Mouse (Mus musculus): ENCODE measurements around the gene Slc9a9. TPM values are rescaled to one million over a fixed set of nuclear protein-coding genes. Genes with fewer than 3 reads are reported as not detected.

Slc9a9 gene
- total and polyA plus RNA-seq, 3 experiments: 0.46 to 0.71 TPM; not detected in 1

DNA sequence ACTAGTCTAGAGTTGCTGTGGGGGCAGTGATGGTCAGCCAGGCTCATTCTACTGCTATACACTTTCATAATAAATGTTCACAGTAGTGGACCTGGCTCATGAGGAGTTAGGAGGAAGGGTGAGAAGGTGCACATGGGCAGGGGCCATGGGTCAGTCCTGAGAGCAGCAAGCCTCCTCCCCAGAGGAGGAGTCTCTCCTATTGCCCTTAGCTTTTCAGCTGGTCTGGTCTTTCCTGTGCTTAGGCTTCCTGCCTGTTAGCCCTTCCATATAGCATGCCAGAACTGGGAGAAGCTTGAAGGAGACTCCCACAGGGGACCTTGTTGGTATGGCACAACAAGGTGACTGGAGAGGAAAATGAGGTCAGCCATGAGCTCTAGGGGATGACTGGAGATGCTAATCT lies 410.2 kb downstream of the Slc9a9 start:
- Histone ChIP-seq H3K4me1 (ENCODE audit: control insufficient read depth in 1 of 2, insufficient read depth in 2 of 2, low read length in 2 of 2) (no peaks in the 10 kb centered on the region), H3K36me3 (ENCODE audit: control insufficient read depth in 1 of 2, insufficient read depth in 2 of 2, low read length in 2 of 2) (no peaks in the 10 kb centered on the region), H3K4me3 (ENCODE audit: control insufficient read depth in 1 of 2, insufficient read depth in 1 of 2, low read depth in 2 of 2, low read length in 2 of 2) (no peak overlapping the region), H3K27me3 (ENCODE audit: control insufficient read depth in 1 of 2, insufficient read depth in 2 of 2, low read length in 2 of 2) (no peaks in the 10 kb centered on the region), H3K79me2 (ENCODE audit: control insufficient read depth, insufficient read depth, low read length, poor library complexity) (no peaks in the 10 kb centered on the region), H3K9ac (ENCODE audit: control insufficient read depth, low read depth, low read length, poor library complexity, severe bottlenecking) (no peak overlapping the region), H3K27ac (ENCODE audit: control insufficient read depth, low read depth, low read length) (no peak overlapping the region), H3K9me3 (replicated peaks; ENCODE audit: insufficient read depth, low read length) (no peaks in the 10 kb centered on the region)
- DNase-seq (ENCODE audit: low read depth, low spot score): no peak
- TF ChIP-seq NRF1 (IDR thresholded peaks at IDR 0.05; ENCODE audit: insufficient read depth, low read depth, low read length, poor library complexity, severe bottlenecking): no peak
- no peak for TF ChIP-seq MAZ (IDR thresholded peaks at IDR 0.05; ENCODE audit: low read depth, low read length)
- TF ChIP-seq MYC (IDR thresholded peaks at IDR 0.05; ENCODE audit: low read depth, low read length): no peak
- TF ChIP-seq BHLHE40 (IDR thresholded peaks at IDR 0.05; ENCODE audit: borderline replicate concordance, low read depth, low read length): no peak
- TF ChIP-seq ZKSCAN1 (IDR thresholded peaks at IDR 0.05; ENCODE audit: low read depth, low read length): no peak
- TF ChIP-seq NELFE (IDR thresholded peaks at IDR 0.05; ENCODE audit: low read depth, low read length): no peak
- no peak for TF ChIP-seq ELF1 (IDR thresholded peaks at IDR 0.05; ENCODE audit: low read depth, low read length)
- no peak for TF ChIP-seq ZMIZ1 (IDR thresholded peaks at IDR 0.05; ENCODE audit: low read depth, low read length)
- TF ChIP-seq MAX (IDR thresholded peaks at IDR 0.05; ENCODE audit: low read length): no peak
- no peak for TF ChIP-seq KAT2A (conservative IDR thresholded peaks at IDR 0.05; ENCODE audit: low read depth, low read length)
- TF ChIP-seq SMC3 (IDR thresholded peaks at IDR 0.05; ENCODE audit: low read depth, low read length): no peak
- TF ChIP-seq CHD2 (IDR thresholded peaks at IDR 0.05; ENCODE audit: low read length): no peak

DNA sequence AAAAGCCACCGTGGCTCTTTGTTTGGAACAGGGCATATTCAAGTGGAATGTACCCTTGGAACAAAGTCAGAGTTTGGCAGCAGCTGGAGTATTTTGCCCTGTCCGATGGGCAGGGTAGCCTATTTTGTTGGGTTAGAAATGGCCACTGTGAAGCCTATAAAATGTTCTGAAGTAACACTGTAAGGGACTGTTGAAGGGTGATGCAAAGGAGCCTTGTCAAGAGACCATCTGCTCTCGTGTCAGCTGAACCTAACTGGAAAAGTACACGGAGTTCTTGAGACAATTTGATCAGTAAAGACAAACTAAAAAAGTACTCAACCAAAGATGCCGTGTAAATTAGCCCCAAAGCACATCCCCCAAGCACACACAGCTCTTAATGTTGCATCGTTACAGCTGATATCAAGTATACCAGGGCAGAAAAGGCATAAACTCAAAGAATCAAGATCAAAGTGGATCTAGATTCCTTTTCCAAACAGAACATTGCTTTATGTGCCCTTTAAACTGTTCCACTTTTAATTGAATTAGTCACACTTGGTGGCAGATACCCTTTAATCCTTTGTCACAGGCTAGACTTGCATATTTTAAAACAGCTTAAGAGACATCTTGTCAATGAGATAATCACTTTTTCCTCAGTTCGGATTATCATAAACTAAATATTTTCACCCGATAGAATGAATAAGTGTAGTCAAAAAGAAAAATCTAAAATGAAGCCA lies 416.6 kb downstream of the Slc9a9 start:
- no peak overlapping the region for H3K9ac ChIP-seq (ENCODE audit: control insufficient read depth, low read depth, low read length, poor library complexity, severe bottlenecking)
- DNase-seq (ENCODE audit: low read depth, low spot score): no peak
- TF ChIP-seq GATA1 (IDR thresholded peaks at IDR 0.05; ENCODE audit: low read depth, low read length): no peak
- no peaks in the 10 kb centered on the region for H3K27me3 ChIP-seq (ENCODE audit: control insufficient read depth in 1 of 2, insufficient read depth in 2 of 2, low read length in 2 of 2)
- H3K9me3 ChIP-seq (replicated peaks; ENCODE audit: insufficient read depth, low read length): no peaks in the 10 kb centered on the region
- no peaks in the 10 kb centered on the region for H3K4me1 ChIP-seq (ENCODE audit: control insufficient read depth in 1 of 2, insufficient read depth in 2 of 2, low read length in 2 of 2)
- no peak overlapping the region for H3K4me3 ChIP-seq (ENCODE audit: control insufficient read depth in 1 of 2, insufficient read depth in 1 of 2, low read depth in 2 of 2, low read length in 2 of 2)
- H3K79me2 ChIP-seq (ENCODE audit: control insufficient read depth, insufficient read depth, low read length, poor library complexity): no peaks in the 10 kb centered on the region
- H3K36me3 ChIP-seq (ENCODE audit: control insufficient read depth in 1 of 2, insufficient read depth in 2 of 2, low read length in 2 of 2): no peaks in the 10 kb centered on the region
- H3K27ac ChIP-seq (ENCODE audit: control insufficient read depth, low read depth, low read length): no peak overlapping the region

DNA sequence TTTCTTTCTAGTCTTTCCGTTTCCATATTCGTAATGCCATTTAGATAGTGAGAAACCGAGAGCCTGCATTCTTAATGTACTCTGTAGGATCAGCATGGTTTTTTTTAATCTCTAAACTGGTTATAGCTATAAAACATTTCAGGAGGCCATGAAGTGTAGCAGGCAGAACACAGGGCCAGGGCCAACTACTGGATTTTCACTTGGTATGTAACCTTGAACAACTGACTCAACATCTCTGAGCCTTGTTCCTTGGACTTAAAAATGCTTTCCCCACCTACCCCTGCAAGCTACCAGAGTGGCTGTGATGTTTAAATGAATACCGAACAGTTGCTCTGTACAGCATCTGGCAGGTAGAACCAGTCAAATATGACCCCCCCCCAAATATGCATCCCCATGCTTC lies 418.5 kb downstream of the Slc9a9 start:
- H3K27ac ChIP-seq (ENCODE audit: control insufficient read depth, low read depth, low read length): no peak overlapping the region
- no peaks in the 10 kb centered on the region for H3K9me3 ChIP-seq (replicated peaks; ENCODE audit: insufficient read depth, low read length)
- H3K4me3 ChIP-seq (ENCODE audit: control insufficient read depth in 1 of 2, insufficient read depth in 1 of 2, low read depth in 2 of 2, low read length in 2 of 2): no peak overlapping the region
- DNase-seq (ENCODE audit: low read depth, low spot score): no peak
- H3K9ac ChIP-seq (ENCODE audit: control insufficient read depth, low read depth, low read length, poor library complexity, severe bottlenecking): no peak overlapping the region
- H3K27me3 ChIP-seq (ENCODE audit: control insufficient read depth in 1 of 2, insufficient read depth in 2 of 2, low read length in 2 of 2): no peaks in the 10 kb centered on the region
- no peak for TF ChIP-seq E2F4 (IDR thresholded peaks at IDR 0.05; ENCODE audit: borderline replicate concordance, low read depth, low read length)
- TF ChIP-seq UBTF (IDR thresholded peaks at IDR 0.05; ENCODE audit: borderline replicate concordance, insufficient read depth, low read depth, low read length): no peak
- TF ChIP-seq ZC3H11A (IDR thresholded peaks at IDR 0.05; ENCODE audit: low read depth, low read length): no peak
- no peak for TF ChIP-seq MAZ (IDR thresholded peaks at IDR 0.05; ENCODE audit: low read depth, low read length)
- TF ChIP-seq MAFK (IDR thresholded peaks at IDR 0.05; ENCODE audit: borderline replicate concordance, low read depth, low read length): no peak
- TF ChIP-seq ZKSCAN1 (IDR thresholded peaks at IDR 0.05; ENCODE audit: low read depth, low read length): no peak
- TF ChIP-seq SMC3 (IDR thresholded peaks at IDR 0.05; ENCODE audit: low read depth, low read length): no peak
- TF ChIP-seq POLR2A (IDR thresholded peaks at IDR 0.05; ENCODE audit: control insufficient read depth in 1 of 2, insufficient read depth in 1 of 2, low read depth in 1 of 2, low read length in 2 of 2, poor library complexity in 1 of 2): no peak
- TF ChIP-seq RCOR1 (IDR thresholded peaks at IDR 0.05; ENCODE audit: low read depth, low read length): no peak
- TF ChIP-seq MYC (IDR thresholded peaks at IDR 0.05; ENCODE audit: low read depth, low read length): no peak
- TF ChIP-seq EP300 (IDR thresholded peaks at IDR 0.05; ENCODE audit: low read depth in 1 of 2, low read length in 2 of 2): no peak
- no peaks in the 10 kb centered on the region for H3K4me1 ChIP-seq (ENCODE audit: control insufficient read depth in 1 of 2, insufficient read depth in 2 of 2, low read length in 2 of 2)
- H3K79me2 ChIP-seq (ENCODE audit: control insufficient read depth, insufficient read depth, low read length, poor library complexity): no peaks in the 10 kb centered on the region
- no peaks in the 10 kb centered on the region for H3K36me3 ChIP-seq (ENCODE audit: control insufficient read depth in 1 of 2, insufficient read depth in 2 of 2, low read length in 2 of 2)

Data from MEL (cell line).